Mouse (Mus musculus): ENCODE results near the gene Pih1d1.

Pih1d1 gene

GRCm38 (mm10) chr7:45193871-45194785, 40.0 kb downstream of the Pih1d1 start:
- no peak for DNase-seq (ENCODE audit: low spot score)

GRCm38 (mm10) chr7:45195341-45196175, 41.5 kb downstream of the Pih1d1 start:
- DNase-seq (ENCODE audit: low spot score) = no peak

GRCm38 (mm10) chr7:45196176-45196535, 42.1 kb downstream of the Pih1d1 start:
- DNase-seq (ENCODE audit: low spot score) = no peak

GRCm38 (mm10) chr7:45196994-45197393, 42.9 kb downstream of the Pih1d1 start:
- no peak for DNase-seq (ENCODE audit: low spot score)

- no peak for DNase-seq (ENCODE audit: low spot score)
These were observed 44.3 kb downstream of the Pih1d1 start for GRCm38 (mm10) chr7:45198435-45198834.

- no peak for DNase-seq (ENCODE audit: low spot score)
These were observed 44.9 kb downstream of the Pih1d1 start for GRCm38 (mm10) chr7:45198961-45199360.

GRCm38 (mm10) chr7:45202654-45203053, 48.6 kb downstream of the Pih1d1 start:
- no peak for DNase-seq (ENCODE audit: low spot score)

- DNase-seq (ENCODE audit: low spot score) = peak; percentile 79
These were observed 50.5 kb downstream of the Pih1d1 start, which contains the start of gene Ccdc155 for GRCm38 (mm10) chr7:45204380-45205143. Gene Ccdc155, minus strand, starts transcription at chr7:45204892.

- DNase-seq (ENCODE audit: low spot score) = no peak
These were observed 54.2 kb downstream of the Pih1d1 start for GRCm38 (mm10) chr7:45208260-45208659.

Data from ovary, postnatal 10 days (tissue).